Mouse (Mus musculus) G1E (cell line): ENCODE results near the gene AC124502.3.

Experiments used
- CTCF ChIP-seq: IDR thresholded peaks from 2 replicates; pipeline ENCODE4 v1.5.1; 2012; ENCODE audit warnings: low read depth, low read length, inconsistent platforms, mixed read lengths
- GATA1 ChIP-seq: IDR thresholded peaks from 2 replicates; pipeline ENCODE4 v1.6.1; 2012; ENCODE audit warnings: borderline replicate concordance, low read length, inconsistent platforms, mixed read lengths
- GATA2 ChIP-seq: IDR thresholded peaks from 2 replicates; pipeline ENCODE4 v1.6.1; 2012; ENCODE audit warnings: low read depth, low read length, inconsistent platforms, borderline replicate concordance
- POLR2AphosphoS5 ChIP-seq: IDR thresholded peaks from 2 replicates; pipeline ENCODE4 v1.6.1; 2012; ENCODE audit warnings: low read depth, low read length, inconsistent platforms; ENCODE audit not compliant: insufficient replicate concordance

GRCm38 (mm10) chr19:5036577-5036976, 2.1 kb upstream of the AC124502.3 start:
- TF ChIP-seq CTCF (no peak), POLR2AphosphoS5 (no peak), GATA1 (no peak), GATA2 (no peak)
